Mouse (Mus musculus) heart, postnatal 0 days (tissue): ENCODE measurements around the gene Aldob. TPM values are rescaled to one million over a fixed set of nuclear protein-coding genes. Genes with fewer than 3 reads are reported as not detected.

Source experiments
- ATAC-seq: fragments of 200-750 bp; cut with Nextera tagmentation; 2 replicates; pipeline ENCODE4 v1.8.0; 2017; ENCODE audit warnings: low read depth, moderate number of reproducible peaks, moderate library complexity; ENCODE audit not compliant: insufficient read depth
- DNase-seq: peaks from one replicate; pipeline ENCODE4 v3.0.0-alpha.2; 2016; ENCODE audit warnings: low spot score
- H3K27ac ChIP-seq: fragments of 300-500 bp; sonication (generic); 2 replicates; pipeline ENCODE4 v1.5.1; 2014; ENCODE audit warnings: low read depth, mild to moderate bottlenecking
- H3K27me3 ChIP-seq: fragments of 300-500 bp; sonication (generic); 2 replicates; pipeline ENCODE4 v1.6.1; 2014; ENCODE audit warnings: low read length, mixed read lengths; ENCODE audit not compliant: control insufficient read depth, insufficient read depth
- H3K36me3 ChIP-seq: fragments of 300-500 bp; sonication (generic); replicated peaks from 2 replicates; pipeline ENCODE4 v1.6.1; 2014; ENCODE audit warnings: low read length, mixed read lengths; ENCODE audit not compliant: control insufficient read depth, insufficient read depth
- H3K4me1 ChIP-seq: fragments of 300-500 bp; sonication (generic); 2 replicates; pipeline ENCODE4 v1.6.1; 2014; ENCODE audit warnings: antibody characterized with exemption; ENCODE audit not compliant: control insufficient read depth, insufficient read depth
- H3K4me2 ChIP-seq: fragments of 300-500 bp; sonication (generic); 2 replicates; pipeline ENCODE4 v1.6.1; 2014; ENCODE audit warnings: low read depth, mild to moderate bottlenecking, low read length, moderate library complexity
- H3K4me3 ChIP-seq: fragments of 300-500 bp; sonication (generic); 2 replicates; pipeline ENCODE4 v1.5.1; 2014; ENCODE audit warnings: low read depth, low read length
- H3K9ac ChIP-seq: fragments of 300-500 bp; sonication (generic); replicated peaks from 2 replicates; pipeline ENCODE4 v1.6.1; 2014; ENCODE audit warnings: low read depth, low read length, mixed read lengths
- H3K9me3 ChIP-seq: fragments of 300-500 bp; sonication (generic); replicated peaks from 2 replicates; pipeline ENCODE4 v1.6.1; 2016; ENCODE audit warnings: low read length; ENCODE audit not compliant: control insufficient read depth
- CTCF ChIP-seq: IDR thresholded peaks from 2 replicates; pipeline ENCODE4 v1.5.1; 2016; ENCODE audit warnings: antibody characterized with exemption, control low read depth, low read depth
- EP300 ChIP-seq: IDR thresholded peaks from 2 replicates; pipeline ENCODE4 v1.6.1; 2016; ENCODE audit warnings: antibody characterized with exemption, low read depth
- WGBS: fragments of 180-500 bp; shearing (Covaris S2); extraction: QIAGEN DNeasy Blood & Tissue Kit; methylation state at CpG from one replicate; pipeline ENCODE4 v1.1.7; 2014; 5-methylcytosine and 5-hydroxymethylcytosine counted together
- polyA plus RNA-seq: library from polyadenylated mRNA; unstranded; fragments of >200 nt; fragmentation: Nextera tagmentation; extraction: Ambion mirVana; gene quantifications from 2 replicates; pipeline ENCODE4 v1.2.1, GENCODE M21; 2015
- total RNA-seq: library from RNA; depleted of rRNA; stranded (reverse); fragments of >200 nt; gene quantifications from 2 replicates; pipeline ENCODE4 v1.2.3, GENCODE M21; 2014; ENCODE audit warnings: low replicate concordance

Aldob gene
- total and polyA plus RNA-seq, 2 experiments from 2014 or later, result 0.22 to 2.3 TPM

DNA sequence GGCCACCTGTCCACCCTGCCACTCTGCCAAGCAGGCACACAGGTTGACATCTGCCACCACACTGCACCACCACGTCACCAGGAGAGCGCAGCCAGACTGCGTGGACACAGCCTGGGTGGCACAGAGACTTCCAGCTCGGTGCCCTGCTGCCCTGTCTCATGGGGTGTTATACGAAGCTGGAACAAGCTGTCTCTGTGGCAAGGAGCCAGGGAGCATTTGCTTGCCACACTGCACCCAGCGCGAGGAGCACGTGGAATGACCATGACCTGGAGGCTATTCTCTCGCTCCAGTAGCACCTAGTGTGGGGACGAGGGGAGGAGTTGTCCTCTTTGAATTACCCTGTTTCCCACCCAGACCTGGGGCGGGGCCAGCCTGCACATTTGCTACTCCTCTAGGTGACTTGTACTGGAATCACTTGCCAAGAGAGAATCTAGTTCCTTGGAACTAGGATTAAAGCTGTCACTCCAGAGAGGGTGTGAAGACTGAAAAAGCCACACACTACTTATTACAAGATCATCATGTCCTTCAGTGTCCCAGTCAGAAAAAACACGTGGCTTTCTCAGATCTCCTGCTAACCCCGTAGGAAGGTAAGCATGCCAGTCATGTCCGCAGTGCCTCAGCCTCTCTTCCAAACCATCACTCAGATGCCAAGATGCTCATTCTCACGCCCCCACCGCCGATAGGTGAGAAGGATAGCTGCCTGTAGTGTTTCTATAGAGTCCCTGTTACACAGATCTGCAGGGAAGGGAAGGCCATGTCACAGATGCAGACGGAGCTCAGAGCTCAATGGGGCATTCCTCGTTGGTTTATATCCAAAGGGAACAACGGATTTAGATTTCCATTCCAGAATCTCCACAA, 10.8 kb upstream of the Aldob start:
- WGBS, result 56% methylated on average over 20 of the region's 20 CpGs
- Histone ChIP-seq H3K4me3 (no peak overlapping the region), H3K27ac (no peak overlapping the region), H3K9me3 (no peaks in the 10 kb centered on the region), H3K4me2 (no peak overlapping the region), H3K27me3 (no peaks in the 10 kb centered on the region), H3K4me1 (peaks cover 7% of the 10 kb centered on the region; the same call in 1 of the 2 replicates), H3K9ac (no peak overlapping the region), H3K36me3 (no peaks in the 10 kb centered on the region)
- DNase-seq (peak; percentile 14), ATAC-seq (peak; percentile 77)
- no peak for TF ChIP-seq CTCF
- no peak for TF ChIP-seq EP300

DNA sequence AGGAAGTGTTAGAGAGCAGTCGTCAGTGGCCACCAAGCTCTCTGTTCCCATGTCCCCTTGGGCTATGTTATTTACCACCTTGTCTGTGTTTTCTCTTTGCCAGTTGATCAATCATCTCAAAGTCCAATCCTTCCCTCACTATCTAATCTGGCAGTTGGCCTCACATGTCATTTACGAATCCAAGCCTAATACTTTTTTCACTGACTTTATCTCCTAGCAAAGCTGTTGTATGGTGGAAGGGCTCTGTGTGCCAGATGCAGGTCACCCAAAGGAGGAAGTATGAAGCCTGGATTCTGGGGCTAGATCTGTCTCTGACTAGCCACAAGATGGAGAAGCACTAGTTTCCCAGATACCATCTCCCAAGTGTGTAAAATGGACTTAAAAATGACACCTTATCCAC, 8.8 kb upstream of the Aldob start:
- Histone ChIP-seq H3K36me3 (no peaks in the 10 kb centered on the region), H3K4me2 (no peak overlapping the region), H3K4me1 (peaks cover 7% of the 10 kb centered on the region; the same call in 1 of the 2 replicates), H3K27me3 (no peaks in the 10 kb centered on the region), H3K9ac (no peak overlapping the region), H3K9me3 (no peaks in the 10 kb centered on the region), H3K27ac (no peak overlapping the region), H3K4me3 (no peak overlapping the region)
- ATAC-seq, result no peak
- 38% methylated on average over 2 of the region's 2 CpGs for WGBS
- no peak for TF ChIP-seq EP300
- no peak for TF ChIP-seq CTCF
- DNase-seq, result no peak

DNA sequence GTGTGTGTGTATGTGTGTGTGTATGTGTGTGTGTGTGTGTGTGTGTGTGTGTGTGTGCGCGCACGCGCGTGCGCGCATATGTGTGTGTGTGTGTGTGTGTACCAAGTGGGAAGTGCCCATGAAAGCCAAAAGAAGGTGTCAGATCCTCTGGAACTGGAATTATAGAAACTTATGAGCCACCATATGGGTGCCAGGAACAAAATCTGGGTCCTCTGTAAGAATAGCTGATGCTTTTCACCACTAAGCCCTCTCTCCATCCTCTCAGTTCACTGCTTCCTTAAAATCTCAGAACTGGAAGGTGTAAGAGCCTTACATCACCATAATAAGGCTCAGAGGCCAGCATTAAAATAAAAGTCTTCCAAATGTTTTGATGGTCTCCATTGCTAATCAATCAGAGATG, 8.0 kb upstream of the Aldob start:
- ATAC-seq, result no peak

DNA sequence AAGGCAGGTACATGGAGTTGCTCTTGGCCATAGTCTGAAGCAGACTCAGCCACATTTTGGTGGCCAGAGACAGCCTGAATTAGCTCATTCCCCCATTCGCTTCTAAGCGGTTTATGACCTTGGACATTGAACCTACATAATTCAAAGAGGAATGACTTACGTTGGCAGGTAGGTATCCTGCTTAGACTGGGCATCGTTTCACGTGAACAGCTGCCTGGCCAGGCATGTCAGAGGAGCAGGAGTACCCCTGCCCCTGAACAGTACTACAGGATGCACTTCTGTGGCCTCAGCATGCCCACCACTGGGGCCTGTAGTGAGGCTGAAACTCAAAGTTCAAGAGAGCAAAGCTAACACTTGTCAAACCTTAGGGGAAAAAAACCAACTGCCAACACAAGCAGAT, 4.0 kb upstream of the Aldob start:
- no peak for ATAC-seq
- Histone ChIP-seq H3K9me3 (no peaks in the 10 kb centered on the region), H3K4me1 (no peaks in the 10 kb centered on the region), H3K9ac (no peak overlapping the region), H3K4me3 (no peak overlapping the region), H3K27ac (no peak overlapping the region), H3K27me3 (no peaks in the 10 kb centered on the region), H3K36me3 (no peaks in the 10 kb centered on the region), H3K4me2 (no peak overlapping the region)
- WGBS, result 83% methylated on average over 5 of the region's 5 CpGs
- DNase-seq, result no peak
- no peak for TF ChIP-seq CTCF

More for the DNA sequence above, 8.0 kb upstream of the Aldob start:
- Histone ChIP-seq H3K4me1 (peaks cover 7% of the 10 kb centered on the region; the same call in 1 of the 2 replicates), H3K4me2 (no peak overlapping the region), H3K9ac (no peak overlapping the region), H3K4me3 (no peak overlapping the region), H3K27me3 (no peaks in the 10 kb centered on the region), H3K36me3 (no peaks in the 10 kb centered on the region), H3K9me3 (no peaks in the 10 kb centered on the region), H3K27ac (no peak overlapping the region)
- TF ChIP-seq CTCF (no peak), EP300 (no peak)
- no peak for DNase-seq
- 82% methylated on average over 7 of the region's 7 CpGs for WGBS

DNA sequence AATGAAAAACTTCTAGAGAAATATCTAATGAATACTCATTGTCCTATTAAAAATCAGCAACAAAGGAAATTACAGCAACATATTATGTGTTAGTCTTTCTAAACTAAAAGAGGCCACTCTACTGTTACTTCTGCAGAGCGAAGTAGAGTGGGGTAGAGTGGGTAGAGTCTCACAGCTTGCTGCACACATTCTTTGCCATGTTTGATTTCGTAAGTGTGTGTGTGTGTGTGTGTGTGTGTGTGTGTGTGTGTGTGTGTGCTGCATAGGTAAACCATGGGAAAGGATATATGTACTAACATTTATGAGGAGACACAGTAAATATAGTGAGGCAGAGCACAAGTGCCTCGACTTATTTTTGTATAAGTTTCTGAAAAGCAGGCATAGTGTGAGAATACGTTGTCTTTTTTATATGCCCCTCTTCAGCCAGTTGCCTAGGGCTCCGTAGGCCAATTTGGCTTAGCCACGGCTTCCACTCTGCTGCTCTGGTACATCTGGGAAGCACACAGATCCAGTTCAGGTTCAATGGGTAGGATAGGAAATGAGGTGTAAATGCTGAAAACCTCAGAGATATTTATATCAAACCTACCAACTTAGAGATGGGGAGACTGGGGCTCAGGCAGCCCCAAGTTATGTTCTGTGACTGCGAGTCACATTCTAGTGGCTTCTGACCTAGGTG, 1.7 kb downstream of the Aldob start:
- H3K36me3 ChIP-seq, result no peaks in the 10 kb centered on the region
- H3K27ac ChIP-seq, result no peak overlapping the region
- 78% methylated on average over 7 of the region's 7 CpGs for WGBS
- H3K27me3 ChIP-seq, result no peaks in the 10 kb centered on the region
- no peaks in the 10 kb centered on the region for H3K9me3 ChIP-seq
- ATAC-seq (no peak), DNase-seq (no peak)
- no peak overlapping the region for H3K4me3 ChIP-seq
- no peak overlapping the region for H3K9ac ChIP-seq
- no peaks in the 10 kb centered on the region for H3K4me1 ChIP-seq
- no peak overlapping the region for H3K4me2 ChIP-seq
- TF ChIP-seq EP300 (no peak), CTCF (no peak)
